Mouse (Mus musculus) leukemia stem cell, adult 10-12 weeks (primary cell): ENCODE results near the gene Tekt1. TPM values are rescaled to one million over a fixed set of nuclear protein-coding genes. Genes with fewer than 3 reads are reported as not detected.

Experiments used
- polyA plus RNA-seq: library from polyadenylated mRNA; stranded (reverse); fragments of >175 nt; gene quantifications from 2 replicates; pipeline ENCODE4 v1.2.3, GENCODE M21; 2012; ENCODE audit warnings: low replicate concordance

The Tekt1 gene
- polyA plus RNA-seq = not detected in 2 replicates

DNA sequence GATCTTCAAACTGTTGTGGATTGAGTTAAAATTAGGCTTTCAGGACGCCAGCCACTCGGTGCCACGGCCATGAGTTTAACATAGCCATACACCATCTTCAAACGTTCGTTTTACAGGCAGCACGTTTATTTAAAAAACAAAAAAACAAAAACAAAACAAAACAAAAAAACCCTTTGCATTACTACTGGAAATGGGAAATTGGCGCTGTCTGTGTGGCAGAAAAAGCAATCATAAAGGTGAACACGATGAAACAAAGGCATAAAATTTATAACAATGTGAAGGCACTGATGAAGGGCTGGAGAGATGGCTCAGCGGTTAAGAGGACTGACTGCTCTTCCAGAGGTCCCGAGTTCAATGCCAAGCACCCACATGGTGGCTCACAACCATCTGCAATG, at the start of gene Tekt1:
Tekt1 (minus strand) TSS at position 96 of the 395 bp plus-strand sequence.

DNA sequence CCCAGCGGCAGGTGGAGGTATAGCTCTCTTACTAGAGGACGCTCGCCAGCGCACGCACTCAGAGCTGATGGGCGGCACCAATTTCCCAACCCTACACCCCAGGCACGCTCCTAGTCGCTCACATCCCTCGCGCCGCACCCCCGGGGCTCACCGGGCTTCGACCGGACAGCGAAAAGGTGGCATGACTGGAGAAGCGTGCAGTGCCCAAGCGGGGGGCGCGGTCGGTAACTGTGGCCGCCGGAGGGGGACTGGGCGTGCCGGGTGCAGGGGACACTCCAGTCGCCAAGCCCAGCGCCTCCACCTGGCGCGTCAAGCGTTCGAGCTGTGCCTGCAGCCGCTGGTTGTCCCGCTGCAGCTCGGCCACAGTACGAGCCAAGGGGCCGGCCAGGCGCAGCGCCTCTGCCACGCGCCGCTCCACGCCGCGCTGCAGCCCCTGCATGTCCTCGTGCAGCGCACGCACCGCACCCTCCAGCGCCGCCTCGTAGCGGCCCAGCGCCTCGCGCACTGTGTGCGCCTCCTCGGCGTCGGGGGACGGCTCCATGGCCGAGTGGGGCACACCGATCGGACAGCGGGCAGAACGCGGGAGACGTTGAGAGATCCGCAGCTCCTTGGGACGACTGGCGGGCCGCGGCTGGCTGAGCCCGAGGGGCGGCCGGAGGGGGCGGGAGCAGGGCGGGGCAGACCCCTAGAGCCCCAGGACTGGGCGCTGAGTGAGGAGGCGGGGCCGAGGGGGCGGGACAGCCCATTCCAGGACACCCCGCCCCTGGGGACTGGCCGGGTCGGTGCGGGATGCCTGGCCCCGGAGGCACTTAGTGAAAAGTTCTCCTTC, 49.1 kb upstream of the Tekt1 start, which contains the start of gene Smtnl2:
Smtnl2 (minus strand) TSS at position 621 of the 829 bp plus-strand sequence.

DNA sequence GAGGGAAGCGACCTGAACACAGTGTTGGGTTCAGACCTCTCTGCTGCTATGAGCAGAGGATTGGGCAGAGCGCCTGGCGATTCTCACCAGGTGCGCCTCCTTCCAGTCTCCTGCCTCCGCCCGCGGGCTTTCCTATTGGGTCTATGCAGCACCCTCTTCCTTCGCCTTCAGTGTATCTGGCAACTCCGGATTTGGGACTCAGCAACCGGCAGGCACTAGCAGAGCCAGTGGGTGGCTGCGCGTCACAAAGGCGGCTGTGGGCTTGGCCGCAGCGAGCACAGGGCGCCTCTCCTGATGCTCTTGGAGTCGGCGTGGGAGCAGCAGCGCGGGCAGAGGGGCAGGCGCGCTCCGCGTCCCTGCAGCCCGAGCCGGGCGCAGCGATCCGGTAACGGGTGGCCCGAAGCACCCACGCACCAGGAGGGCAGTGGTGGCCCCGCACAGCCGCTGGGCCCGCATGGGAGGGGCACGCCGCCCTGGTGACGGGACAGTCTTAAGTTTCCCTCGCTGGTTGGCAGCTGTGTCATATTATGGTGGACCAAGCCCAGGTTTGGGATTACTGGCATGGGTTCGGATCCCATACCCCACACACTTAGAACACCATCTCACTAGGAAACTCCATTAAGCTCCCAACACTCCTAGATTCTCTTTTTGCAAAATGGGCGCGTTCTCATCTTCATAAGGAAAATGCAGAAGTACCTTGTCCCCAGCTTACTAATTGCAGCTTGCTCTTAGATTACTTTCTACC, 47.9 kb downstream of the Tekt1 start, which contains the start of gene Fbxo39:
Fbxo39 (plus strand) TSS at position 294 of the 745 bp plus-strand sequence.

DNA sequence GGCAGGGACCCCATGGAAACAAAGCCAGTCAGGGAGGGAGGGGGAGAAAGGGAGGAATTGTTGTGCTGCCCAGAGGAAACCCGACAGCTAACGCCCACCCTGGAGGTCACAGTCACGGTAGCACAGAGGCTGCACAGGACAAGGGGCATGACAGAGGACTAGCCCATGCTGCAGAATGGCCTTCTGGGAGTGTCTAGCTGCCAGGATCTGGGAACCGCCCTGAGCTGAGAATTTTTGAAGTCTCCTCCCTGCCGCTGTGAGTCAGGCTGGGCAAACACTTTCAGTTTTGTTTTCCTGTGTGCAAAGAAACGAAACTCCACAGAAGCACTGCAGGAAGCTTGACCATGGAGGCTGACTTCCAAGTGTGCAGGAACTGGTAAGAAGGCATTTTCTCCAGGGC, 60.9 kb downstream of the Tekt1 start, which contains the start of gene Xaf1:
Xaf1 (plus strand) TSS at position 296 of the 400 bp plus-strand sequence.

Other genes with a start within 250 kb of the Tekt1 start
- gene Pitpnm3, start 226.7 kb downstream of the Tekt1 start, polyA plus RNA-seq = 0.18 and 0.23 TPM in 2 replicates
- gene Gm43951, start 155.6 kb downstream of the Tekt1 start, polyA plus RNA-seq = 0.15 TPM in 1 of 2 replicates, not detected in the other
- gene 4933427D14Rik, start 155.0 kb downstream of the Tekt1 start, polyA plus RNA-seq = 1.2 and 2.0 TPM in 2 replicates
- gene Txndc17, start 154.9 kb downstream of the Tekt1 start, polyA plus RNA-seq = 20.2 and 31.3 TPM in 2 replicates
- gene Med31, start 146.8 kb downstream of the Tekt1 start, polyA plus RNA-seq = 1.2 TPM in 1 of 2 replicates, not detected in the other
- gene Slc13a5, start 95.2 kb downstream of the Tekt1 start, polyA plus RNA-seq = not detected in 2 replicates
- 0.74 and 2.4 TPM in 2 replicates for gene Xaf1, start 60.8 kb downstream of the Tekt1 start, polyA plus RNA-seq
- gene Fbxo39, start 48.0 kb downstream of the Tekt1 start, polyA plus RNA-seq = not detected in 2 replicates
- gene Smtnl2, start 49.3 kb upstream of the Tekt1 start, polyA plus RNA-seq = 0.10 TPM in 1 of 2 replicates, not detected in the other
- gene Ggt6, start 73.1 kb upstream of the Tekt1 start, polyA plus RNA-seq = not detected in 2 replicates
- gene Mybbp1a, start 78.9 kb upstream of the Tekt1 start, polyA plus RNA-seq = 79.4 and 159 TPM in 2 replicates
- 1.5 and 2.2 TPM in 2 replicates for gene Spns2, start 127.5 kb upstream of the Tekt1 start, polyA plus RNA-seq
- gene Spns3, start 188.1 kb upstream of the Tekt1 start, polyA plus RNA-seq = 4.5 and 5.6 TPM in 2 replicates
- 41.4 and 43.4 TPM in 2 replicates for gene Ube2g1, start 244.8 kb upstream of the Tekt1 start, polyA plus RNA-seq